Mouse (Mus musculus) kidney, embryonic 16.5 days (tissue): ENCODE measurements around the gene C2cd4c. TPM values are rescaled to one million over a fixed set of nuclear protein-coding genes. Genes with fewer than 3 reads are reported as not detected.
A peak's percentile ranks its signal among the peaks of the same experiment; 100 is the strongest.

Experiments
- ATAC-seq: fragments of 200-750 bp; cut with Nextera tagmentation; 2 replicates; pipeline ENCODE4 v1.8.0; 2017; ENCODE audit warnings: moderate TSS enrichment; ENCODE audit not compliant: low FRiP score, low TSS enrichment
- H3K27ac ChIP-seq: fragments of 300-500 bp; sonication (generic); 2 replicates; pipeline ENCODE4 v1.5.1; 2014; ENCODE audit warnings: low read length
- H3K27me3 ChIP-seq: fragments of 300-500 bp; sonication (generic); 2 replicates; pipeline ENCODE4 v1.6.1; 2014; ENCODE audit warnings: low read length, control low read depth, mixed read lengths; ENCODE audit not compliant: insufficient read depth
- H3K36me3 ChIP-seq: fragments of 300-500 bp; sonication (generic); 2 replicates; pipeline ENCODE4 v1.6.1; 2014; ENCODE audit warnings: low read length, control low read depth, mixed read lengths; ENCODE audit not compliant: insufficient read depth
- H3K4me1 ChIP-seq: fragments of 300-500 bp; sonication (generic); 2 replicates; pipeline ENCODE4 v1.6.1; 2014; ENCODE audit warnings: low read length, control low read depth, mixed read lengths; ENCODE audit not compliant: insufficient read depth
- H3K4me2 ChIP-seq: fragments of 300-500 bp; sonication (generic); replicated peaks from 2 replicates; pipeline ENCODE4 v1.6.1; 2014; ENCODE audit warnings: low read depth, low read length
- H3K4me3 ChIP-seq: fragments of 300-500 bp; sonication (generic); 2 replicates; pipeline ENCODE4 v1.5.1; 2014; ENCODE audit warnings: mild to moderate bottlenecking, low read length
- H3K9ac ChIP-seq: fragments of 300-500 bp; sonication (generic); replicated peaks from 2 replicates; pipeline ENCODE4 v1.6.1; 2014; ENCODE audit warnings: low read length
- H3K9me3 ChIP-seq: fragments of 300-500 bp; sonication (generic); 2 replicates; pipeline ENCODE4 v1.6.1; 2016; ENCODE audit warnings: low read length, control low read depth
- WGBS: fragments of 180-500 bp; shearing (Covaris S2); extraction: QIAGEN DNeasy Blood & Tissue Kit; methylation state at CpG from one replicate; pipeline ENCODE4 v1.1.7; 2014; 5-methylcytosine and 5-hydroxymethylcytosine counted together
- polyA plus RNA-seq: library from polyadenylated mRNA; unstranded; fragments of >200 nt; fragmentation: Nextera tagmentation; extraction: Ambion mirVana; gene quantifications from 2 replicates; pipeline ENCODE4 v1.2.1, GENCODE M21; 2015

C2cd4c gene
- polyA plus RNA-seq, 1 experiment from 2014 or later: 0.04 TPM

DNA sequence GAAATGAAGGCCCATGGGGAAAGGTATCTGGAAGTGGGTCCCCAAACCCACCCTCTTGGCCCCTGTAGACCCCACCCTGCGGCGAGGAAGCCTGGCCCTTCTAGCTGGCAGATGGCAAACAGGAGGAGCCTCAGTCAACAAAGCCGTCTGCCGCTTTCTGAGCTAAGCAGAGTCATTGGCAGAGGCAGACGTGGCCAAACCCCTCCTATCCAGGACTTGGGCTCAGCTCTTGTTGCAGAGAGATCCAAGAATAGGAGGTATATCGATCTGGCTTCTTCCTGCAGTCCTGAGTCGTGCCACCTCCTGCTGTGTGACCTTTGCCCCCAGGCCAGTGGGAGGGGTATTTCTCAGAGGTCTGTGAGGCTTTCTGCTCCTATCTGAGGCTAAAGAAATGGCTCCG, 2.0 kb upstream of the C2cd4c start:
- H3K9ac ChIP-seq: no peak overlapping the region
- H3K4me1 ChIP-seq: peaks cover 26% of the 10 kb centered on the region
- H3K27ac ChIP-seq: no peak overlapping the region
- no peak overlapping the region for H3K4me3 ChIP-seq
- no peak for ATAC-seq
- no peak overlapping the region for H3K4me2 ChIP-seq
- H3K36me3 ChIP-seq: no peaks in the 10 kb centered on the region
- H3K9me3 ChIP-seq: no peaks in the 10 kb centered on the region
- 14% methylated on average over 8 of the region's 8 CpGs for WGBS
- H3K27me3 ChIP-seq: peaks cover 22% of the 10 kb centered on the region

DNA sequence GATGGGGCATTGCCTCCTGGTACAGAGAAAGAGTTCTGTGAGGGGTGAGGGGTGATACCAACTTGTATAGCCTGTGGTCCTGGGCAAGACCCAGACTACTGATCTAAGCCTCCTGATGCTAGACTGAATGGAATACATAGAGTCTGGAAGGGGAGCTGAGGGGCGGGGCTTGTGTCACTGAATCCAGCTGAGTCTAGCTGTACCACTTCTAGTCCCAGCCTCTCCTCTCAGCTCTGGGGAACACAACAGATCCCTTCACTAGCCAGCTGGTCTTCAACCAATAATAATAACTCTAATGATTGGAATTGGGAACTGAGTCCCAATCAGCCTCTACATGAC, 449 bp upstream of the C2cd4c start:
- 93% methylated on average over 1 of the region's 1 CpGs for WGBS
- ATAC-seq: peak; percentile 37; the same call in 1 of the 2 replicates

DNA sequence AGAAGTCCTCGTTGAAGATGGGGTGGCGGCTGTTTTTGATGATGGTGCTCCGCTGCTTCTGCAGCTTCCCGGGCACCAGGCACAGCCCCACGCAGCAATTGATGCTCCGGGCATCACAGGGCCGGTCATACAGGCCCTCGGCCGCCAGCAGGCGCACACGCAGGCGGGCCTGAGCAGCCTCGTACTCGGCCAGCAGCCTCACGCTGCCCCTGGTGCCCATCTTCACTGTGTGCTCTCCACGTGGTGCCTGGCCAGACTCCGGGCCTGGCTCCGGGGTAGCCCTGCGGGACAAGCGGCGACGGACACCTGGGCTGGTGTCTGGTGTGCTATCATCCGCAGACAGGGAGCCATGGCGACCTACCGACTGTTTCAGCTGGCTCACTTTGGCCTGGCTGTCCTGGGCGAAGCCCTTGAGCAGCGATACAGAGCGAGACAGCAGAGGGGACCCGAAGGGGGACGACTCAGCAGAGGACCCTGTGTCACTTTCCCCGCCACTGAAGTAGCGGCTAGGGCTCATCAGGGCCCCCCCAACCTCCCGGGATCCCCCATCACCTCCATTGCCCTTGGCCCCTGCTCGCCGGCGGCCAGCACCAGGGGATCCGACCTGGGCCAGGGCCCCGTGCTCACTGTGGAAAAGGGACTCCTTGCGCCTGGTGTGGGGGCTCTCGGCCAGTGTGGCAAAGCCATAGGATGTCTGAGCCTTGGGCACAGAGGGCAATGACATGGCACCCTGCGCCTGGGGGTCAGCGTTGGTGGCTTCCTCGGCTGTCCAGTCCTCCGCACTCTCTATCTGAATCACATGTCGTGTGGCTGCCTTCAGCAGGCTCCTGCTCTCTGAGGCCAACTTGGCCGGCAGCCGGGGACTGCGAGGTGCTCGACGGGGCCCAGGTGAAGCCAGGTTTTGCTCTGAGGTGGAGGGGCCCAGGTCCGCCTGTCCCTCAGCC, 1.4 kb downstream of the C2cd4c start:
- peaks cover 22% of the 10 kb centered on the region for H3K27me3 ChIP-seq
- H3K36me3 ChIP-seq: no peaks in the 10 kb centered on the region
- H3K4me3 ChIP-seq: peak overlapping the region; percentile 24
- WGBS: 10% methylated on average over 51 of the region's 51 CpGs
- H3K9ac ChIP-seq: peak overlapping the region; percentile 27; the same call in 1 of the 2 replicates
- H3K4me2 ChIP-seq: peak overlapping the region; percentile 35
- H3K27ac ChIP-seq: no peak overlapping the region
- ATAC-seq: peak; percentile 24; the same call in 1 of the 2 replicates
- H3K4me1 ChIP-seq: peaks cover 22% of the 10 kb centered on the region
- no peaks in the 10 kb centered on the region for H3K9me3 ChIP-seq

More for the DNA sequence above, 449 bp upstream of the C2cd4c start:
- H3K9me3 ChIP-seq: no peaks in the 10 kb centered on the region
- H3K36me3 ChIP-seq: no peaks in the 10 kb centered on the region
- peak overlapping the region; percentile 72 for H3K9ac ChIP-seq
- H3K4me3 ChIP-seq: peak overlapping the region; percentile 61
- H3K27me3 ChIP-seq: peaks cover 22% of the 10 kb centered on the region
- no peak overlapping the region for H3K27ac ChIP-seq
- H3K4me2 ChIP-seq: peak overlapping the region; percentile 98
- peaks cover 22% of the 10 kb centered on the region for H3K4me1 ChIP-seq

DNA sequence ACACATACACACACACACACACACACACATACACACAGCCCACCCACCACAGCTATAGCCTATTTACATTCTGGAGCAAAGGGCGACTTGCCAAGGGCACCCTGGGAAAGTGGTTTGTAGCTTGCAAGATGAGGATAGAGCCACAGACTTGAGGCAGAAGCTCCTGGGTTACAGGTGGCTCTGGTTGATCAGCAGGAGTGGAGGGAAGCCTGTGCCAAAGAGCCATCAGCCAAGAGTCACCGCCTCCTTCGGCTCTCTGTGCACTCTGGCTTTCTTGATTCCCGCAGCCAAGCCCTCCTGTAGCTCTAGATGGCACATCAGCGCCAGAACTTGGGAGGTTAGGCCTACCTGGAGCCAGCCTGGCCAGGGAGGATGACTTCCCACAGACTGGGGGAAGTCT, 2.5 kb downstream of the C2cd4c start:
- ATAC-seq: no peak
- 35% methylated on average over 5 of the region's 5 CpGs for WGBS
- Histone ChIP-seq H3K27me3 (peaks cover 22% of the 10 kb centered on the region), H3K9ac (no peak overlapping the region), H3K36me3 (no peaks in the 10 kb centered on the region), H3K4me2 (no peak overlapping the region), H3K9me3 (no peaks in the 10 kb centered on the region), H3K4me3 (no peak overlapping the region), H3K4me1 (peaks cover 22% of the 10 kb centered on the region), H3K27ac (no peak overlapping the region)

DNA sequence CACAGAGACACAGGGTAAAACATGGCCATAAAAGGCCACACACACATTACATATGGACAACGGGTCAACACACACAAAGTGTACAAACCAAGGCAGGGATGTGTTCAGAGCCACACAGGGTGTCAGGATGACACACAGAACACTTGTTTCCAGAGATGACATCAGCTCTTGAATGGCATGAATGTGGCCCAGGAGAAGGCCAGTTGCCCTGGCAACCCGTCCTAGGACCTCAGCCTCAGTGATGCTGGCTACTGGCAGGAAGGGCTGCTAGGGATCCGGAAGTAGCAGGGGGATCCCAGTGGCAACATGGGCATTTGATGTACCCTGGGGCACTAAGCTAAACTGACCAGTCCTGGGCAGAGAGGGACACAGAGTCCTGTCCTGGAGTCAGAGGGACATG, 4.5 kb downstream of the C2cd4c start:
- no peak overlapping the region for H3K4me3 ChIP-seq
- 80% methylated on average over 3 of the region's 3 CpGs for WGBS
- H3K4me2 ChIP-seq: no peak overlapping the region
- no peak for ATAC-seq
- no peaks in the 10 kb centered on the region for H3K9me3 ChIP-seq
- H3K4me1 ChIP-seq: peaks cover 22% of the 10 kb centered on the region
- H3K36me3 ChIP-seq: no peaks in the 10 kb centered on the region
- H3K27me3 ChIP-seq: peaks cover 22% of the 10 kb centered on the region
- H3K27ac ChIP-seq: no peak overlapping the region
- no peak overlapping the region for H3K9ac ChIP-seq

DNA sequence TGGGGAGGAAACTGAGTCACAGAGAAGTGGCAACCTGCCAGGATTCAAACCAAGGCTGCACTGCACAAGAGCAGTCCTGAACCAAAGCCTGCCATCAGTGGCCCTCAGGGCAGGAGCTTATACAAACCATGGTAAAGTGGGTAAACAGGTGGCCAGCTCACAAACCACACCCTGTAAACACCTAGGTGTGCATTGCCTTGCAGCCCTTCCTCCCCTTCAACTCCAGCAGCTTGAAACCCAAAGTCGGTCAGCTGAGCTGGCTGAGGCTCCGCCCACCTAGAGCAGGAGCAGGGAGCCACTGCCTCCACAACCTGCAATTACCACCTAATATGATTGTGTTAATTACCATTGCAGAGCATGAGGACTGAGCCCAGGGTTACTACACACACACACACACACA, 5.9 kb downstream of the C2cd4c start:
- peaks cover 13% of the 10 kb centered on the region for H3K27me3 ChIP-seq
- H3K9ac ChIP-seq: no peak overlapping the region
- 31% methylated on average over 2 of the region's 2 CpGs for WGBS
- H3K4me3 ChIP-seq: no peak overlapping the region
- peaks cover 12% of the 10 kb centered on the region; the same call in 1 of the 2 replicates for H3K4me1 ChIP-seq
- no peak overlapping the region for H3K4me2 ChIP-seq
- no peak for ATAC-seq
- no peaks in the 10 kb centered on the region for H3K9me3 ChIP-seq
- no peaks in the 10 kb centered on the region for H3K36me3 ChIP-seq
- no peak overlapping the region for H3K27ac ChIP-seq

GRCm38 (mm10) chr10:79606537-79606936, 7.3 kb downstream of the C2cd4c start:
- H3K9me3 ChIP-seq: no peaks in the 10 kb centered on the region
- no peak overlapping the region for H3K4me3 ChIP-seq
- H3K4me1 ChIP-seq: peaks cover under 1% of the 10 kb centered on the region; the same call in 1 of the 2 replicates
- H3K36me3 ChIP-seq: no peaks in the 10 kb centered on the region
- no peaks in the 10 kb centered on the region for H3K27me3 ChIP-seq
- no peak overlapping the region for H3K9ac ChIP-seq
- no peak for ATAC-seq
- WGBS: 80% methylated on average over 4 of the region's 4 CpGs
- no peak overlapping the region for H3K4me2 ChIP-seq
- H3K27ac ChIP-seq: no peak overlapping the region

GRCm38 (mm10) chr10:79597936-79598230, 15.9 kb downstream of the C2cd4c start:
- Histone ChIP-seq H3K4me3 (no peak overlapping the region), H3K4me2 (no peak overlapping the region), H3K4me1 (no peaks in the 10 kb centered on the region), H3K27me3 (no peaks in the 10 kb centered on the region; the same call in 1 of the 2 replicates), H3K36me3 (no peaks in the 10 kb centered on the region), H3K27ac (no peak overlapping the region), H3K9ac (no peak overlapping the region), H3K9me3 (no peaks in the 10 kb centered on the region)
- 71% methylated on average over 4 of the region's 4 CpGs for WGBS
- no peak for ATAC-seq

- 44% methylated on average over 13 of the region's 13 CpGs for WGBS
- no peaks in the 10 kb centered on the region for H3K9me3 ChIP-seq
- 0 out of 2 replicates have a peak overlapping the region, but pooled peaks have one; percentile 13 for H3K9ac ChIP-seq
- no peaks in the 10 kb centered on the region for H3K4me1 ChIP-seq
- H3K27ac ChIP-seq: no peak overlapping the region
- H3K4me3 ChIP-seq: no peak overlapping the region
- H3K27me3 ChIP-seq: no peaks in the 10 kb centered on the region; the same call in 1 of the 2 replicates
- no peak overlapping the region for H3K4me2 ChIP-seq
- ATAC-seq: no peak
- H3K36me3 ChIP-seq: no peaks in the 10 kb centered on the region
Observed at GRCm38 (mm10) chr10:79597051-79597935, 16.5 kb downstream of the C2cd4c start.
